Mouse (Mus musculus): Measurements from ENCODE around the gene Fgfr2. TPM values are rescaled to one million over a fixed set of nuclear protein-coding genes. Genes with fewer than 3 reads are reported as not detected.

The Fgfr2 gene
- 85.3 and 92.0 TPM in 2 replicates for polyA plus RNA-seq (2014; fragmentation: Nextera tagmentation; extraction: Ambion mirVana)

DNA sequence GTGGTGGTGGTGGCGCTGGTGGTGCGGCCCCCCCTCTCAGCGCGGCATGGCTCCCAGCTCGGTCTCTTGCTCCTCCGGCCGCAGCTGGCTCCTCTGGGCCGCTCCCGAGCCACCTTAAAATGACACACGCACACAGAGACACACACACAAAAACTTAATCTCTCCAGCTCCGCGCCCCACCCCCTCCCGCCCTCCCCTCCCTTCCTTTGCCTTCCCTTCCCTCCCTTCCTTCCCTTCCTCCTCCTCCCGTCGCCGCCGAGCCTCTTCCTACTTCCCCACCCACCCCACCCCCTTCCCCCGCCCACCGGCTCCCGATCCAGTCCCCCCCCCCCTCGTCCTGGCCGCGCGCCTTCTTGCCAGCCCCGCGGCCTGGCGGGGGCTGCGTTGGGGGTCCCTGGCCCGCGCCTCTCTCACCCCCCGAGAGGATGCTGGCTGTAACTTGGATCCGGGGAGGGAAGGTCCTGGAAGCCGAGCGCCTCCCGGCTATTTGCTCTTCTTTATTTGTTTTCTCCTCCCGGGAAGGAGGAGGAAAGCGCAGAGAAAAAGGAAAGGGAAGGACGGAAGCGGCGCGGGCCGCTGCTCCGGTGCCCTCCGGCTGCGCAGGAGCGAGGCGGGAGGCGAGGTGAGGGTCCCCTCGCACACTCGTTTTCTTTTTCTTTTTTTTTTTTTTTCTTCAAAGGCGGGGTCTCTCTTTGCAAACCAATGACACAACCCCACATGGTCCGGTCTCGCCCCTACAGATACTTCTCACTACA lies at the start of gene Fgfr2:
TSS of gene Fgfr2 (minus strand) at position 107 of the 755 bp plus-strand sequence.
- under 1% methylated on average over 31 of the region's 53 CpGs for WGBS
- Histone ChIP-seq H3K4me3 (ENCODE audit: low read depth, low read length) (peak within 1 kb of the TSS; percentile 93), H3K27me3 (ENCODE audit: control insufficient read depth, insufficient read depth, low read length) (peaks cover 10% of the 10 kb centered on the region), H3K9me3 (ENCODE audit: control insufficient read depth, low read length) (no peaks in the 10 kb centered on the region), H3K27ac (ENCODE audit: low read depth, low read length) (peak within 1 kb of the TSS; percentile 99), H3K4me2 (peak within 1 kb of the TSS; percentile 98), H3K9ac (ENCODE audit: low read length) (peak within 1 kb of the TSS; percentile 99), H3K36me3 (ENCODE audit: control insufficient read depth, insufficient read depth, low read length) (no peaks in the 10 kb centered on the region), H3K4me1 (ENCODE audit: control insufficient read depth, insufficient read depth, low read length) (peaks cover 21% of the 10 kb centered on the region)
- peak; percentile 96 for DNase-seq (ENCODE audit: low spot score, missing footprints)
- peak; percentile 79 for ATAC-seq (ENCODE audit: low FRiP score)

DNA sequence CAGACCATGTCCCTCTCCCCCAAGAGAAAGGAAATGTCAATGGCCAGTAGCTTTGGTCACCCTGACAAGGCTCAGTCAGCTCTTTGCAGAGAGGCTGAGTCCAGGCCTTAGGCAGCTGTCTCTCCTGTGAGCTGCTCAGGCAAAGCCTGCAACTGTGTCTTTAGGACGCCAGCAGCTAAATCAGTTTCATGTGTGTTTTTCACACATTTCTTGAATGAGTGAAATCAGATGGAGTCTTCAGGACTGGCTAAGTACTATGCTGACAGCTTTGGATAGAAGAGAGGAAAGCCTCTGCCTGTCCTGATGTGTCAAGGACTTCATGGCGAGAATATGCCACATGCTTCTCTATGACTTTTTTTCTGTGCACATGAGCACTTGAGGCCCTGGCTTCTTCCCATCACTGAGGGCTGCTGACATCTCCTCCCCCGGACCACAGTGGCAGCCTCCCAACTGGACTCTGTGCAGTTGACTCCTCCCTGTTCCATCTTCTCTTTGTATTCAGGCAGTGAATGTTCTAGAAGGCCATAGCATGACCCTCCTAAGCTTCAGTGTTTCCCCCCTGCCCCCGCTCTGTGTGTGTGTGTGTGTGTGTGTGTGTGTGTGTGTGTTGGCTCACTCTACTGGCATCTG lies 48.4 kb upstream of the Fgfr2 start:
- ATAC-seq (ENCODE audit: low FRiP score) (no peak), DNase-seq (ENCODE audit: low spot score, missing footprints) (no peak)
- no peaks in the 10 kb centered on the region for H3K4me1 ChIP-seq (ENCODE audit: control insufficient read depth, insufficient read depth, low read length)
- H3K4me2 ChIP-seq, result no peak overlapping the region
- H3K36me3 ChIP-seq (ENCODE audit: control insufficient read depth, insufficient read depth, low read length), result no peaks in the 10 kb centered on the region
- H3K9me3 ChIP-seq (ENCODE audit: control insufficient read depth, low read length), result no peaks in the 10 kb centered on the region
- H3K4me3 ChIP-seq (ENCODE audit: low read depth, low read length), result no peak overlapping the region
- H3K27ac ChIP-seq (ENCODE audit: low read depth, low read length), result no peak overlapping the region
- no peaks in the 10 kb centered on the region for H3K27me3 ChIP-seq (ENCODE audit: control insufficient read depth, insufficient read depth, low read length)
- H3K9ac ChIP-seq (ENCODE audit: low read length), result no peak overlapping the region
- WGBS, result 78% methylated on average over 4 of the region's 4 CpGs

DNA sequence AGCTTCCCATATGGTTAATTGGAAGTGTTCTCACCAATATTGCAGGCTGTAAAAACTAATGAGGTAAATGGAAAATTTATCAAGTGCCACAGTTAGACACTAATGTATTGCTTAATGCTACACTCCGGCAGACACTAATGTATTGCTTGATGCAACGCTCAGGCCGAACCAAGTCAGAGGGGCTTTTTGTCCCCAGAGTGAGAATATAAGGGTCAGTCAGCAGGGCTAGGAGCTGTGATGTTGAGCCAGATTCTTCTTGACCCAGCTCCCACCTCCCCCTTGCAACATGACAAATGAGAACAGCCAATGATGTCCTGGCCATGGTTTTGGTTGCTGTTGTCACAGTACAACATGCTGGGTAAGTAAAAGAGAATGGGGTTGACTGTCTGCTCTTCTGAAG lies 45.8 kb upstream of the Fgfr2 start:
- H3K4me1 ChIP-seq (ENCODE audit: control insufficient read depth, insufficient read depth, low read length), result no peaks in the 10 kb centered on the region
- 96% methylated on average over 3 of the region's 3 CpGs for WGBS
- no peaks in the 10 kb centered on the region for H3K27me3 ChIP-seq (ENCODE audit: control insufficient read depth, insufficient read depth, low read length)
- H3K4me2 ChIP-seq, result no peak overlapping the region
- H3K27ac ChIP-seq (ENCODE audit: low read depth, low read length), result no peak overlapping the region
- H3K4me3 ChIP-seq (ENCODE audit: low read depth, low read length), result no peak overlapping the region
- no peak overlapping the region for H3K9ac ChIP-seq (ENCODE audit: low read length)
- H3K36me3 ChIP-seq (ENCODE audit: control insufficient read depth, insufficient read depth, low read length), result no peaks in the 10 kb centered on the region
- no peak for DNase-seq (ENCODE audit: low spot score, missing footprints)
- ATAC-seq (ENCODE audit: low FRiP score), result no peak
- H3K9me3 ChIP-seq (ENCODE audit: control insufficient read depth, low read length), result no peaks in the 10 kb centered on the region

DNA sequence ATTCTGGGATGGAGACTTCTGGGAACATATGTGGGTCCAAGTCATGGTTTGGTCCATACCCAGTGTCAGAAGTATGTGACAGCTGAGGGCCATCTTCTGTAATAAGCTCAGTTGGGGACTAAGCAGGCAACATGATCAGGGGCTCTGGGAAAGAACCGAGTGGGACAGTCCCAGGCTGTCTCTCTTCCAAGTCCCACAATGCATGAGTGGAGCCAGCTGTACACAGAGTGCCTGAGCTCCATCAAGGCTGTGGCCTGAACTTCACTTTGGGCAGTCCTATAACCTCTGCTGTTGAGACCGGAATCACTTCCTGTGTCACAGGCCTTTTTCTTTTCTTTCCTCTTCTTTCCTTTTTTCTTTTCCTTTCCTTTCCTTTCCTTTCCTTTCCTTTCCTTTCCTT lies 44.8 kb upstream of the Fgfr2 start:
- H3K4me1 ChIP-seq (ENCODE audit: control insufficient read depth, insufficient read depth, low read length), result no peaks in the 10 kb centered on the region
- no peak for ATAC-seq (ENCODE audit: low FRiP score)
- no peaks in the 10 kb centered on the region for H3K36me3 ChIP-seq (ENCODE audit: control insufficient read depth, insufficient read depth, low read length)
- no peak overlapping the region for H3K9ac ChIP-seq (ENCODE audit: low read length)
- H3K4me3 ChIP-seq (ENCODE audit: low read depth, low read length), result no peak overlapping the region
- H3K4me2 ChIP-seq, result no peak overlapping the region
- DNase-seq (ENCODE audit: low spot score, missing footprints), result no peak
- H3K27ac ChIP-seq (ENCODE audit: low read depth, low read length), result no peak overlapping the region
- 93% methylated on average over 2 of the region's 2 CpGs for WGBS
- no peaks in the 10 kb centered on the region for H3K9me3 ChIP-seq (ENCODE audit: control insufficient read depth, low read length)
- H3K27me3 ChIP-seq (ENCODE audit: control insufficient read depth, insufficient read depth, low read length), result no peaks in the 10 kb centered on the region

DNA sequence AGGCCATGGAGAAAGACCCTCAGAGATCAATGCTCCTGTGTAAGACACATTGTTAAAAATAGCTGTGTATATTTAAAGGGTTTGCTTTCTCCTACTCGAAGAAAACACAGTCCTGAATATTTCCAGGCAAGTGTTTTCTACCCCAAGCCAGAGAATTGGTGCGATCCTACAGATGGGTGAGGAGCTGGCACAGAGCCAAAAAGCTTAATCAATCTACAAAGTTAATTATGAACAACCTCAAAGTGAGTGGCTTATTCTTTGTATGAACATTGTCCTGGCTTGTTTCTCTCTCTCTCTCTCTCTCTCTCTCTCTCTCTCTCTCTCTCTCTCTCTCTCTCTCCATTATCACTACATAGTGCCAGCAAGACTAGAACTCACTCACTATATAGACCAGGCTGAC lies 41.6 kb upstream of the Fgfr2 start:
- 85% methylated on average over 2 of the region's 2 CpGs for WGBS
- Histone ChIP-seq H3K27ac (ENCODE audit: low read depth, low read length) (no peak overlapping the region), H3K36me3 (ENCODE audit: control insufficient read depth, insufficient read depth, low read length) (no peaks in the 10 kb centered on the region), H3K4me3 (ENCODE audit: low read depth, low read length) (no peak overlapping the region), H3K4me2 (no peak overlapping the region), H3K27me3 (ENCODE audit: control insufficient read depth, insufficient read depth, low read length) (no peaks in the 10 kb centered on the region), H3K4me1 (ENCODE audit: control insufficient read depth, insufficient read depth, low read length) (no peaks in the 10 kb centered on the region), H3K9me3 (ENCODE audit: control insufficient read depth, low read length) (no peaks in the 10 kb centered on the region), H3K9ac (ENCODE audit: low read length) (no peak overlapping the region)
- no peak for ATAC-seq (ENCODE audit: low FRiP score)
- no peak for DNase-seq (ENCODE audit: low spot score, missing footprints)

GRCm38 (mm10) chr7:133163011-133163410 lies 39.9 kb upstream of the Fgfr2 start:
- ATAC-seq (ENCODE audit: low FRiP score), result no peak

GRCm38 (mm10) chr7:133162131-133162530 lies 39.0 kb upstream of the Fgfr2 start:
- Histone ChIP-seq H3K27me3 (ENCODE audit: control insufficient read depth, insufficient read depth, low read length) (no peaks in the 10 kb centered on the region), H3K36me3 (ENCODE audit: control insufficient read depth, insufficient read depth, low read length) (no peaks in the 10 kb centered on the region), H3K9ac (ENCODE audit: low read length) (no peak overlapping the region), H3K9me3 (ENCODE audit: control insufficient read depth, low read length) (no peaks in the 10 kb centered on the region), H3K4me3 (ENCODE audit: low read depth, low read length) (no peak overlapping the region), H3K27ac (ENCODE audit: low read depth, low read length) (no peak overlapping the region), H3K4me2 (no peak overlapping the region), H3K4me1 (ENCODE audit: control insufficient read depth, insufficient read depth, low read length) (no peaks in the 10 kb centered on the region)
- ATAC-seq (ENCODE audit: low FRiP score), result no peak
- DNase-seq (ENCODE audit: low spot score, missing footprints), result no peak
- 83% methylated on average over 2 of the region's 2 CpGs for WGBS

More at GRCm38 (mm10) chr7:133163011-133163410, 39.9 kb upstream of the Fgfr2 start:
- DNase-seq (ENCODE audit: low spot score, missing footprints), result no peak
- Histone ChIP-seq H3K27ac (ENCODE audit: low read depth, low read length) (no peak overlapping the region), H3K9ac (ENCODE audit: low read length) (no peak overlapping the region), H3K4me3 (ENCODE audit: low read depth, low read length) (no peak overlapping the region), H3K27me3 (ENCODE audit: control insufficient read depth, insufficient read depth, low read length) (no peaks in the 10 kb centered on the region), H3K4me1 (ENCODE audit: control insufficient read depth, insufficient read depth, low read length) (no peaks in the 10 kb centered on the region), H3K9me3 (ENCODE audit: control insufficient read depth, low read length) (no peaks in the 10 kb centered on the region), H3K36me3 (ENCODE audit: control insufficient read depth, insufficient read depth, low read length) (no peaks in the 10 kb centered on the region), H3K4me2 (no peak overlapping the region)
- WGBS, result 64% methylated on average over 5 of the region's 5 CpGs

DNA sequence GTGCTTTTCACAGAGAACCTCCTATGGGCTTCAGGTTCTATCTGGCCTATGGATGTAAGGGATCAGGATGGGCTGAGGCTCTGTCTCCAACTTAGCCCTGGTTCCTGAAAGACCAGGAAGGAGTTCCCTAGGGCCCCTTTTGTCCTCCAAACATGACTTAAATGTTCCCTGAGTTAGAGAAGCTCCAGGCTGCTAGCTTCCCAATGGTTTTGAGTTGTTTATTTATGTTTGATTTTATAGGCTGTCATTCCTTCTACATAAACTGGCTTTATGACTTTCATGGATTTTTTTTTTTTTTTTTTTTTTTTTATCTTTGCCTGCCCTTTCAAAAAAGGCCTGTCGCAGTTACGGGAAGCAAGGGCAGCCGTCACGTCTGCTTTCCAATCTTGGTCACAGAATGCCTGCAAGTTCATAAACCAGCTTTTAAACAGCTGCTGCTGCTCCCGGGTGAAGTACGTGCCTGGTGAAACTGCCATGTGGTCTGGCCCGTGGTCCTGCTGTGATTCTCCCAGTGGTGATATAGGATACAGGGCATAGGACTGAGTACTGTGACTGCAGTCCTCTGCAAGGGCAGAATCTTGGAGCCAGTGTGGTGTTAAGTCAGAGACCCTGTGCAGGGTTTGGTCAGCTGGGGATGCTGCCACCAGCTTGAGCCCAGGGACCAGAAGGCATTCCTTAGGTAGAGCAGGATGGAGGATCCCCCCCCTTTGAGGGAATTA lies 38.4 kb upstream of the Fgfr2 start:
- H3K27ac ChIP-seq (ENCODE audit: low read depth, low read length), result no peak overlapping the region
- no peak for DNase-seq (ENCODE audit: low spot score, missing footprints)

DNA sequence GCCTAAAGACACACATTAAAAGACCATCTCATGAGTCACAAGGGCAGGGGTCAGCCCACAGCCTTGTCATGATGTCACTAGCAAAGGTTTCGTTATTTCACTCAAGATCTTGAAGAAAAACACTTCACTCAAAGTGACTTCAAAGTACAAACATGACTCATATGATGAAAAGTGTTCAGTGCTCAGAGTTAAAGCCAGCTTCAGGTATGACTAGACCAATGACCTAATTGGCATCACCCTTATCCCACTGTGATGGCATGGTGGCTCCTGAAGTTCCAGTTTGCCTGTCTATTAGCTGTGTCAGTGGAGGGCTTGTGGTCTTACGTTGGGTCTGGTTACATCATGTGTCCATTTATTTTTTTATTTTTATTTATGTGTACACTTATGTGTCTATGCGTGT lies 36.4 kb upstream of the Fgfr2 start:
- H3K27ac ChIP-seq (ENCODE audit: low read depth, low read length), result no peak overlapping the region
- H3K9me3 ChIP-seq (ENCODE audit: control insufficient read depth, low read length), result no peaks in the 10 kb centered on the region
- no peaks in the 10 kb centered on the region for H3K27me3 ChIP-seq (ENCODE audit: control insufficient read depth, insufficient read depth, low read length)
- WGBS, result 85% methylated on average over 3 of the region's 3 CpGs
- H3K9ac ChIP-seq (ENCODE audit: low read length), result no peak overlapping the region
- H3K4me3 ChIP-seq (ENCODE audit: low read depth, low read length), result no peak overlapping the region
- ATAC-seq (ENCODE audit: low FRiP score) (no peak), DNase-seq (ENCODE audit: low spot score, missing footprints) (no peak)
- H3K4me2 ChIP-seq, result no peak overlapping the region
- H3K4me1 ChIP-seq (ENCODE audit: control insufficient read depth, insufficient read depth, low read length), result no peaks in the 10 kb centered on the region
- no peaks in the 10 kb centered on the region for H3K36me3 ChIP-seq (ENCODE audit: control insufficient read depth, insufficient read depth, low read length)

More for the DNA sequence above, 38.4 kb upstream of the Fgfr2 start:
- no peaks in the 10 kb centered on the region for H3K27me3 ChIP-seq (ENCODE audit: control insufficient read depth, insufficient read depth, low read length)
- ATAC-seq (ENCODE audit: low FRiP score), result no peak
- WGBS, result 74% methylated on average over 7 of the region's 7 CpGs
- H3K36me3 ChIP-seq (ENCODE audit: control insufficient read depth, insufficient read depth, low read length), result no peaks in the 10 kb centered on the region
- H3K4me3 ChIP-seq (ENCODE audit: low read depth, low read length), result no peak overlapping the region
- H3K9me3 ChIP-seq (ENCODE audit: control insufficient read depth, low read length), result no peaks in the 10 kb centered on the region
- no peak overlapping the region for H3K4me2 ChIP-seq
- no peak overlapping the region for H3K9ac ChIP-seq (ENCODE audit: low read length)
- no peaks in the 10 kb centered on the region for H3K4me1 ChIP-seq (ENCODE audit: control insufficient read depth, insufficient read depth, low read length)
